Mouse (Mus musculus): Measurements from ENCODE around the gene Cltc.

The Cltc gene

DNA sequence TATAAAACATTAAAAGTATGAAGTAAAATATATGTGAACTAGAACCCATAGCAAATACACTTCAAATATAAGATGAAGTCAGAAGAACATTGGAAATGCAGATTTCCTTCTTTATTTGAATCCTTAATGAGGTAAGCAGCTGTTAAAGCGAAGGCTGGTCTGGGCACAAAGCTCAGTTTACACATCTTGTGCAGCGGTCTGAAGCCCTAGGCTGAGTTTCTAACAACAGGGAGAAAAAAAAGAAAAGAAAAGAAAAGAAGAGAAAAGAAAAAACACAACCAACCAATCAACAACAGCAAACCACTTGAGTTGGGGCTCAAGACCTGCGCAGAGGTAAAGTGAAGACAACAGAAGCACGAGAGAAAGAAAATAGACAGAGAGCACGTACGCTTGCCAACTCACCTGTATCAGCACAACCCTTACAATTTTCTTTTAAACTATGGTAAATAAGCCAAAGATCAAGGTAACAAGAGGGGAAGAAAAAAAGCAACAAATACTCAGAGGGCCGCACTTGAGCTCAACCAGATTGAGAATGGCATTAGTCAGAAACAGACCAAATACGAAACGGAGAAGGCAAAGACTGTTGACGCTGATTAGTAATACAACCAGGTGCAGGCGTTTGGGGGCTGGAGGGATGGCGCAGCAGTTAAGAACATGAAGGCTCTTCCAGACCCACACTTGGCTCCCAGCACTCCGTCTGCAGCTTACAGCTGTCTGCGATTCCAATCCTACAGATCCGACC is 109.5 kb downstream of the Cltc start:
- in situ Hi-C loops (cut with MseI, MboI): no loop called here

DNA sequence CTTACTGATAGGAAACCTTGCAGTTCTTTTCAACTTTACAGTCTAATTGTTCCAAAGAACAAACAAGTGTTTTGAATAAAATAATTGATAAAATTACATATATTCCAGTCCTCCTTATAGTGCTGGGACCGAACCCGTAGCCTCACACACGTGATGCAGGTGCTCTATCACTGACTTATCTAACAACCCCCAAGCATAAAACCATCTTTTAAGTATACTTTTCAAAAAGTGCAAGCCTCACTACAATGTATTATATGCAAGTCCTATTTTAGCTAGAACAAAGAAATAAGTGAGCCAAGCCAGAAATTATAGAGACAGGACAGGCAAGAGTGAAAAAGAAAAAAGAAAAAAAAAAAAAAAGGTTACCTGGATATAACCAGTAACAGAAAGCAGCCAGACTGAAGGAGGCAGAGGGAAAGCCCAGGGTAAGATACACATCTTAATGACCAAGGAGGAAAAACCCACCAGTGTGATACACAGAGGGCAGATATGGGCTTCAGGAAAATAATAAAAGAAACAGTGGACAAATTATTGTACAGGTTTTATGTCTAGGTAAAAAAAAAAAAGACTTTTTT is 110.4 kb downstream of the Cltc start:
- in situ Hi-C loops (cut with MseI, MboI): no loop called here

DNA sequence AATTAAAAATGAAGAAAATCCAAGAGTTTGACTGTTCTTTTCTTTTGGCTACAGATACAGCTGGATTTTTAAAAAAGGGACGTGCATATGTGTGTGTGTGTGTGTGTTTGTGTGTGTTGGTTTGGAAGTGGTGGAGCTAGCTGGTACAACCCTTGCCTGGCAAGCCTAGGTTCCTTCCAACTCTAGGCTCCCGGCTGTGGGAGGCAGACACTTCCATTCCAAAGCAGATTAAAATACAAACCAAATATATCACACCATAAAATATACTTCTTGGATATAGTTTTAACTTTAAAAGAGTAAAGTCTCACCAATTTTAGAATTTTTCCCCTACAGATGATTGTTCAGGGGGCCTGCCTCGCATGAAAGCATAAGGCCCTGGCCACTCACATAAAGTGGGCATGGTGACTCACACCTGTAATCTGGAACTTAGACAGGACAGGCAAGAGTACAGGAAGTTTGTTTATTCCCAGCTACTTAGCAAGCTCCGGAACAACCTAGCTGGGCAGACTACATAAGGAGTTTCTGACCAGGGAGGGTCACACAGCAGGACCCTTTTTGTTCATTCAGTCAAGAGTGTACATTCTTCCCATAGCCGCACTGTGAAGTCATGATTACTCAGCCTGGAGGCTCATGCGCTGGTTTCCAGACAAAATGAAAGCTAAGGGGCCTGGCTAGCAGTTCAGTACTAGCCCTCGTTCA is 111.1 kb downstream of the Cltc start:
- in situ Hi-C loops (cut with MseI, MboI): no loop called here

DNA sequence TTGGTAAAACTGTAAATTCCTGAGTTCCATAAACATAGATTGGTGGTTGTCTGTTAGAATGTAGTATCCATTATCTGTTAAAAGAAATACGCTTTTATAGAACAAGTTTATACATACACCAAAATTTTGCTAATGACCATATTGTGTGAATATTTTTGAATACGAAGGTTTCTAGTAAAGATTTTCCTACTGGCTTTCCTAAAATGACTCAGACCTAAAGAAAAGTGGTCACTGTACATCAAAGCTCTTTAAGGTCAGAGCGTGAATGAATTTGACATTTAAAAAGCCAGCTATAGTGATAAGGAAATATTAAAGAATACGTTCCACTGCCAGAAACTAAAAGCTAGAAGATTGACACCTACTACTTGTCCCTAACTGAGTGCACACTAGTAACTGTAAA is 112.8 kb downstream of the Cltc start:
- in situ Hi-C loops (cut with MseI, MboI): no loop called here

All from mouse trophoblast stem cell (cell line).